Comparison of ENCODE assay signal across 11 mouse cellular contexts in the genomic region with DNA sequence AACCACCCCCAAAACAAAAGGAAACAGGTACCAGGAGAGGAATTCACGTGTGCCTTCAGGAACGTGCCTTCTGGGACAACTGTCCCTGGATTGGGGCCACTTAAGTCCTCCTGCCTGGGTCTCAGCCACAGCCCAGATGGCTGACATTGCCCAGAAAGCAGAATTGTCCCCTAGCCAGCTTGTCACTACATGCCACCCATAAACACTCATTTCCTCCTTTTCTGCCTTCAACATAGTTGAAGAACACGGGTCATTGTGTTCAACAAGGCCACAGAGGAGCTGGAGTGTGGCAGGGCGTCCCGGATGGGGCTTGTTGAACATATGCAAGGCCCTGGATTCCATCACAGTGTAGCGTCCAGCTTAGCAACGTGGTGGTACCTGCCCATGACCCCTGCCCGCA. TPM values are rescaled to one million over a fixed set of nuclear protein-coding genes. Genes with fewer than 3 reads are reported as not detected.
A peak's percentile ranks its signal among the peaks of the same experiment; 100 is the strongest.
DNase-seq lines count a peak whose midpoint lies in the region; ATAC-seq lines count a peak whose summit lies in the region.
"Had no signal": no experiment of that assay in that cellular context is flagged by ENCODE, and none has a peak within 500 bp of the region (broad histone marks: within the 10 kb centered on the region; RNA-seq: fewer than 3 reads in every experiment).

No protein-coding gene starts in this region.

- H3K4me2 ChIP-seq in hindbrain, embryonic 15.5 days, result no peak overlapping the region
- H3K4me2 ChIP-seq in hindbrain, embryonic 13.5 days, result no peak overlapping the region
- H3K4me2 ChIP-seq in embryonic facial prominence, embryonic 14.5 days (ENCODE audit: low read depth, low read length), result no peak overlapping the region
- H3K4me2 ChIP-seq: intestine, embryonic 15.5 days; liver, embryonic 15.5 days; neural tube, embryonic 15.5 days had no signal

- peaks cover 8% of the 10 kb centered on the region for H3K36me3 ChIP-seq in hindbrain, embryonic 15.5 days
- H3K36me3 ChIP-seq in hindbrain, embryonic 13.5 days, result peaks cover 15% of the 10 kb centered on the region
- H3K36me3 ChIP-seq in embryonic facial prominence, embryonic 14.5 days (ENCODE audit: control insufficient read depth, insufficient read depth, low read length), result peaks cover 6% of the 10 kb centered on the region; the same call in 1 of the 2 replicates
- H3K36me3 ChIP-seq: intestine, embryonic 15.5 days; liver, embryonic 15.5 days had no signal

- H3K27me3 ChIP-seq in hindbrain, embryonic 15.5 days, result no peaks in the 10 kb centered on the region
- H3K27me3 ChIP-seq in hindbrain, embryonic 13.5 days, result no peaks in the 10 kb centered on the region
- no peaks in the 10 kb centered on the region for H3K27me3 ChIP-seq in embryonic facial prominence, embryonic 14.5 days (replicated peaks; ENCODE audit: control insufficient read depth, insufficient read depth, low read length)
- H3K27me3 ChIP-seq: intestine, embryonic 15.5 days; liver, embryonic 15.5 days; neural tube, embryonic 15.5 days had no signal

- 79% methylated on average over 8 of the region's 8 CpGs for WGBS in hindbrain, embryonic 15.5 days
- 83% methylated on average over 8 of the region's 8 CpGs for WGBS in hindbrain, embryonic 13.5 days
- 68% methylated on average over 8 of the region's 8 CpGs for WGBS in embryonic facial prominence, embryonic 14.5 days

- no peak overlapping the region for H3K4me3 ChIP-seq in hindbrain, embryonic 15.5 days
- H3K4me3 ChIP-seq in hindbrain, embryonic 13.5 days, result no peak overlapping the region
- H3K4me3 ChIP-seq in embryonic facial prominence, embryonic 14.5 days (ENCODE audit: low read depth, low read length), result no peak overlapping the region
- H3K4me3 ChIP-seq: intestine, embryonic 15.5 days; liver, embryonic 15.5 days; neural tube, embryonic 15.5 days had no signal

- no peak overlapping the region for H3K9ac ChIP-seq in hindbrain, embryonic 15.5 days
- no peak overlapping the region for H3K9ac ChIP-seq in hindbrain, embryonic 13.5 days
- peak overlapping the region; percentile 37; the same call in 1 of the 2 replicates for H3K9ac ChIP-seq in embryonic facial prominence, embryonic 14.5 days (ENCODE audit: low read depth, low read length)
- H3K9ac ChIP-seq: intestine, embryonic 15.5 days; liver, embryonic 15.5 days; neural tube, embryonic 15.5 days had no signal

- 0 out of 2 replicates have a peak overlapping the region, but pooled peaks have one; percentile 9 for H3K27ac ChIP-seq in hindbrain, embryonic 15.5 days (replicated peaks)
- no peak overlapping the region for H3K27ac ChIP-seq in hindbrain, embryonic 13.5 days
- peak overlapping the region; percentile 58 for H3K27ac ChIP-seq in embryonic facial prominence, embryonic 14.5 days (replicated peaks; ENCODE audit: low read depth, low read length)
- H3K27ac ChIP-seq: intestine, embryonic 15.5 days; neural tube, embryonic 15.5 days had no signal

- ATAC-seq in hindbrain, embryonic 15.5 days (ENCODE audit: low FRiP score, low read depth), result no peak
- no peak for ATAC-seq in hindbrain, embryonic 13.5 days (ENCODE audit: low FRiP score)
- ATAC-seq in embryonic facial prominence, embryonic 14.5 days (ENCODE audit: low read depth), result no peak
- ATAC-seq: intestine, embryonic 15.5 days had no signal

- H3K4me1 ChIP-seq in hindbrain, embryonic 15.5 days (replicated peaks), result peaks cover 19% of the 10 kb centered on the region
- H3K4me1 ChIP-seq in hindbrain, embryonic 13.5 days (replicated peaks), result peaks cover 24% of the 10 kb centered on the region
- peaks cover 15% of the 10 kb centered on the region; the same call in 1 of the 2 replicates for H3K4me1 ChIP-seq in embryonic facial prominence, embryonic 14.5 days (ENCODE audit: control insufficient read depth, insufficient read depth, low read length)

- peak; percentile 74 to 84 for DNase-seq in cerebellum, adult 18-20 months
- no peak for DNase-seq in embryonic facial prominence, embryonic 14.5 days (ENCODE audit: low spot score)
- peak; percentile 53 to 78 for DNase-seq in lung, postnatal 4 days
- DNase-seq in frontal cortex, postnatal 36 days (ENCODE audit: low spot score in 2 of 2), result no peak
- DNase-seq in embryo, embryonic 9.5 days (ENCODE audit: extremely low spot score), result no peak
- DNase-seq in left cerebral cortex, adult 11 months (ENCODE audit: low spot score), result no peak

- H3K9me3 ChIP-seq in hindbrain, embryonic 15.5 days, result no peaks in the 10 kb centered on the region
- H3K9me3 ChIP-seq in hindbrain, embryonic 13.5 days, result no peaks in the 10 kb centered on the region
- no peaks in the 10 kb centered on the region for H3K9me3 ChIP-seq in embryonic facial prominence, embryonic 14.5 days (ENCODE audit: control insufficient read depth, low read length)
- H3K9me3 ChIP-seq: intestine, embryonic 15.5 days; liver, embryonic 15.5 days; neural tube, embryonic 15.5 days had no signal

RNA-seq across cellular contexts. Expression of a gene that starts 9.1 kb away (rescaled TPM):
- 46.6 and 48.0 TPM in 2 replicates for polyA plus RNA-seq in hindbrain, embryonic 15.5 days (2015; fragmentation: Nextera tagmentation; extraction: Ambion mirVana)
- 41.5 and 42.9 TPM in 2 replicates for polyA plus RNA-seq in hindbrain, embryonic 13.5 days (2015; fragmentation: Nextera tagmentation; extraction: Ambion mirVana)
- polyA plus RNA-seq in embryonic facial prominence, embryonic 14.5 days (2014; fragmentation: Nextera tagmentation; extraction: Ambion mirVana), result 123 and 129 TPM in 2 replicates

RNA-seq across cellular contexts. Expression of a gene that starts 23.5 kb away (rescaled TPM):
- 1.6 and 1.9 TPM in 2 replicates for polyA plus RNA-seq in hindbrain, embryonic 15.5 days (2015; fragmentation: Nextera tagmentation; extraction: Ambion mirVana)
- 0.53 and 0.65 TPM in 2 replicates for polyA plus RNA-seq in hindbrain, embryonic 13.5 days (2015; fragmentation: Nextera tagmentation; extraction: Ambion mirVana)
- polyA plus RNA-seq in embryonic facial prominence, embryonic 14.5 days (2014; fragmentation: Nextera tagmentation; extraction: Ambion mirVana), result 11.9 TPM in 2 replicates

RNA-seq across cellular contexts. Expression of a gene that starts 25.8 kb away (rescaled TPM):
- polyA plus RNA-seq in hindbrain, embryonic 15.5 days (2015; fragmentation: Nextera tagmentation; extraction: Ambion mirVana), result 13.3 and 18.6 TPM in 2 replicates
- polyA plus RNA-seq in hindbrain, embryonic 13.5 days (2015; fragmentation: Nextera tagmentation; extraction: Ambion mirVana), result 18.3 and 21.1 TPM in 2 replicates
- polyA plus RNA-seq in embryonic facial prominence, embryonic 14.5 days (2014; fragmentation: Nextera tagmentation; extraction: Ambion mirVana), result 10.9 and 11.4 TPM in 2 replicates

Comparison
In these comparisons a context has a peak if more than half of its experiments do, and no peak if none do; other contexts are left out.
1. DNase-seq: peak in cerebellum, adult 18-20 months (2 of 2) and lung, postnatal 4 days (2 of 2); none in embryonic facial prominence, embryonic 14.5 days (single experiment), frontal cortex, postnatal 36 days (0 of 2), embryo, embryonic 9.5 days (single experiment) and left cerebral cortex, adult 11 months (single experiment).